Mouse (Mus musculus): ENCODE results near the gene Tram2. TPM values are rescaled to one million over a fixed set of nuclear protein-coding genes. Genes with fewer than 3 reads are reported as not detected.
A peak's percentile ranks its signal among the peaks of the same experiment; 100 is the strongest.

Tram2 gene
- polyA plus RNA-seq, 1 experiment from 2014 or later: 6.5 TPM

DNA sequence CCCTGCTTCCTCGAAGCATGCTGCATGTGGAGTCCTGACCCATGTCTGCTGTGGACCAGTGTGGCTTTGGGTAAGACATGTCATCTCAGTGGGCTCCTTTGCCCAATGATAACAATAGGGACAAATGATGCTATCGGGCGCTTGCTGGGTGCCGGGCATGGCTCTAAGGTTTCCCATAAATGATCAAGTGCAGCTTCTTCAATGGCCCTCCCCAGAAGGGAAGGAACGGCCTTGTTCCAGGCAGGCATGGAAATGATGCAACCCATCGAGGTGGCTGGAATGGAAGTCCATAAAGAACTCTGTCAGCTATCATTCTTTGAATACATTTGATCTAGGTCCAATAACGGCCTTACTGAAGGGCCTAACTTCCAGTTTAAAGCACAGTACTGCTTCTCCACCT lies 36.6 kb downstream of the Tram2 start:
- H3K27me3 ChIP-seq (ENCODE audit: insufficient read depth, low read length): no peaks in the 10 kb centered on the region
- ATAC-seq: no peak
- no peak for TF ChIP-seq EP300 (IDR thresholded peaks at IDR 0.05; ENCODE audit: low read depth)
- no peak for TF ChIP-seq CTCF (IDR thresholded peaks at IDR 0.05; ENCODE audit: low read depth)
- H3K4me3 ChIP-seq (ENCODE audit: low read depth, low read length): no peak overlapping the region
- H3K4me2 ChIP-seq (ENCODE audit: low read depth, low read length): no peak overlapping the region
- H3K9ac ChIP-seq (replicated peaks): no peak overlapping the region
- no peaks in the 10 kb centered on the region for H3K9me3 ChIP-seq (ENCODE audit: low read length)
- no peak for DNase-seq
- H3K27ac ChIP-seq (ENCODE audit: low read depth): no peak overlapping the region
- WGBS (ENCODE audit: insufficient replicate concordance): 79% methylated on average over 7 of the region's 7 CpGs
- H3K4me1 ChIP-seq (ENCODE audit: insufficient read depth): peaks cover 8% of the 10 kb centered on the region
- no peaks in the 10 kb centered on the region for H3K36me3 ChIP-seq (replicated peaks; ENCODE audit: insufficient read depth, low read length)

DNA sequence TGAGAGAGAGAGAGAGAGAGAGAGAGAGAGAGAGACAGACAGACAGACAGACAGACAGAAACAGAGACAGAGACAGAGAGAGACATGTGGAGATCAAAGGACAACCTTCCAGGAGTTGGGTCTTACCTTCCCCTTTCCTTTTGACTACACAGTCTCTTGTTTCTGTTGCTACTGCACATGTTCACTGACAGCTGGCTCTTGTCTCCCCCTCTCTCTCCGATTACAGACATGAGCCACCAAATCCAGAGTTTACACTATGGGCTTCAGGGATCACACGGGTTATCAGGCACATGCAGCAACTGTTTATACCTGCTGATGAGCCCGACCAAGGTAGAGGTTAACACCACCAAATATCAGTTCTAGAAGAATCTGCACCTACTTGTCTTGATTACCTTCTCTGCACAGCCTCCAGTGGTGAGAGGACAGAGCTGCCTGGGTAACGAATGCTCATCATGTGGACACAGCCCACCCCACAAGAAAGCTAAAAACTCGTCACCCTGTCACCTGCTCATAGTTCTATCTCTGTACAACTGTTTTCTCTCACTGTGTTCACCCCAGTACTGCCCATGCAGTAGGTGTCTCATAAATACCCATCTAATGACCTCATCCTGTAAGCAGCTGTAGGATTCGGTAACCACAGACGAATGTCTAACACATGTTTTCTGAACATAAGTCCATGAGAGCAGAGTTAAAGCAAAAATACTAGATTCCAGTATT lies 38.3 kb downstream of the Tram2 start:
- TF ChIP-seq EP300 (IDR thresholded peaks at IDR 0.05; ENCODE audit: low read depth) (no peak), CTCF (IDR thresholded peaks at IDR 0.05; ENCODE audit: low read depth) (no peak)
- Histone ChIP-seq H3K4me1 (ENCODE audit: insufficient read depth) (peaks cover 8% of the 10 kb centered on the region), H3K27ac (ENCODE audit: low read depth) (peak overlapping the region; percentile 69; the same call in 1 of the 2 replicates), H3K4me3 (ENCODE audit: low read depth, low read length) (no peak overlapping the region), H3K9me3 (ENCODE audit: low read length) (no peaks in the 10 kb centered on the region), H3K27me3 (ENCODE audit: insufficient read depth, low read length) (no peaks in the 10 kb centered on the region), H3K36me3 (replicated peaks; ENCODE audit: insufficient read depth, low read length) (no peaks in the 10 kb centered on the region; the same call in 1 of the 2 replicates), H3K4me2 (ENCODE audit: low read depth, low read length) (no peak overlapping the region), H3K9ac (replicated peaks) (no peak overlapping the region)
- DNase-seq (no peak), ATAC-seq (peak; percentile 31; the same call in 1 of the 2 replicates)
- whole genome bisulfite sequencing (ENCODE audit: insufficient replicate concordance): 67% methylated on average over 7 of the region's 7 CpGs

DNA sequence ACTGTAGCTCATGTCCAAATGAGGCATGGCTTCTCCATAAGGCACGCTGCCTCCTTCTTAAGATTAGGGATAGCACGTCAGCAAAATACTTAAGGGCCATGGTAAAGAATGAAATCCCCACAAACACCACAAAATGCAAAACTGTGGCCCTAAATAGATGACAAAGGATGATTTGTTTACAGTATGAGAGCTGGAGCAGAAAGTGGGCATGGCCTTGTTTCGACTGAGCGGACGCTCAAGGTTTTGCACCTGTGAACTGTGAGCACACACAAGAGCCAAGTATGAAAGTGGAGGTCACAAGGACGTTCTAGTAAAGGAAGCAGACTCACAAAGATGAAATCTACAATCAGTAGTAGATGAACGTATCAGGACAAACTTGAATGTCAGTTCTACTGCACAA lies 38.9 kb downstream of the Tram2 start:
- H3K27me3 ChIP-seq (ENCODE audit: insufficient read depth, low read length): no peaks in the 10 kb centered on the region
- 73% methylated on average over 7 of the region's 7 CpGs for WGBS (ENCODE audit: insufficient replicate concordance)
- no peak for DNase-seq
- peaks cover 7% of the 10 kb centered on the region for H3K4me1 ChIP-seq (ENCODE audit: insufficient read depth)
- TF ChIP-seq EP300 (IDR thresholded peaks at IDR 0.05; ENCODE audit: low read depth) (no peak), CTCF (IDR thresholded peaks at IDR 0.05; ENCODE audit: low read depth) (no peak)
- H3K36me3 ChIP-seq (replicated peaks; ENCODE audit: insufficient read depth, low read length): no peaks in the 10 kb centered on the region; the same call in 1 of the 2 replicates
- H3K4me2 ChIP-seq (ENCODE audit: low read depth, low read length): no peak overlapping the region
- H3K27ac ChIP-seq (ENCODE audit: low read depth): peak overlapping the region; percentile 69; the same call in 1 of the 2 replicates
- ATAC-seq: 0 out of 2 replicates have a peak, but pooled peaks have one; percentile 26
- H3K4me3 ChIP-seq (ENCODE audit: low read depth, low read length): no peak overlapping the region
- H3K9me3 ChIP-seq (ENCODE audit: low read length): no peaks in the 10 kb centered on the region
- H3K9ac ChIP-seq (replicated peaks): no peak overlapping the region

DNA sequence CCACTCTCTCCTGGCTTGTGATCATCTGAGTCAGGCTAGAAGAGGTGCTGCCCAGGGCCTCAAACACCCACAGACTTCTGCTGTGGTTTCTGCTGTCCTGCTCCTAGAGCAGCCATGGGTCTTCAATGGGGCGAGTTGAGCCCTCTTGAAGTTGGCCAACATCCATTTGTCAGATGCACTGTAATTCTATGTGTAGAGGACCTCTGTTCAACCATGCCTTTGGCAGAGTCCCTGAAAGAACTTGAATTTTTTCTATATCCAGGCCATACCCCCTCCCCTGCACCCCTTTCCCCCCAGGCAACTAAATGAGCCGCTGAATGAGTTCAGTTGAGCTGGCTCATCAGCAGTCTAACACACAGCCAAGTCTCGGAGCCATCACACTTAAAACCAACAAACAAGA lies 39.5 kb downstream of the Tram2 start:
- Histone ChIP-seq H3K36me3 (replicated peaks; ENCODE audit: insufficient read depth, low read length) (no peaks in the 10 kb centered on the region; the same call in 1 of the 2 replicates), H3K4me3 (ENCODE audit: low read depth, low read length) (no peak overlapping the region), H3K9ac (replicated peaks) (no peak overlapping the region), H3K27me3 (ENCODE audit: insufficient read depth, low read length) (no peaks in the 10 kb centered on the region), H3K4me1 (ENCODE audit: insufficient read depth) (peaks cover under 1% of the 10 kb centered on the region), H3K27ac (ENCODE audit: low read depth) (peak overlapping the region; percentile 12; the same call in 1 of the 2 replicates), H3K4me2 (ENCODE audit: low read depth, low read length) (no peak overlapping the region), H3K9me3 (ENCODE audit: low read length) (no peaks in the 10 kb centered on the region)
- 75% methylated on average over 3 of the region's 3 CpGs for WGBS (ENCODE audit: insufficient replicate concordance)
- TF ChIP-seq EP300 (IDR thresholded peaks at IDR 0.05; ENCODE audit: low read depth): no peak
- no peak for TF ChIP-seq CTCF (IDR thresholded peaks at IDR 0.05; ENCODE audit: low read depth)
- ATAC-seq (no peak), DNase-seq (no peak)

DNA sequence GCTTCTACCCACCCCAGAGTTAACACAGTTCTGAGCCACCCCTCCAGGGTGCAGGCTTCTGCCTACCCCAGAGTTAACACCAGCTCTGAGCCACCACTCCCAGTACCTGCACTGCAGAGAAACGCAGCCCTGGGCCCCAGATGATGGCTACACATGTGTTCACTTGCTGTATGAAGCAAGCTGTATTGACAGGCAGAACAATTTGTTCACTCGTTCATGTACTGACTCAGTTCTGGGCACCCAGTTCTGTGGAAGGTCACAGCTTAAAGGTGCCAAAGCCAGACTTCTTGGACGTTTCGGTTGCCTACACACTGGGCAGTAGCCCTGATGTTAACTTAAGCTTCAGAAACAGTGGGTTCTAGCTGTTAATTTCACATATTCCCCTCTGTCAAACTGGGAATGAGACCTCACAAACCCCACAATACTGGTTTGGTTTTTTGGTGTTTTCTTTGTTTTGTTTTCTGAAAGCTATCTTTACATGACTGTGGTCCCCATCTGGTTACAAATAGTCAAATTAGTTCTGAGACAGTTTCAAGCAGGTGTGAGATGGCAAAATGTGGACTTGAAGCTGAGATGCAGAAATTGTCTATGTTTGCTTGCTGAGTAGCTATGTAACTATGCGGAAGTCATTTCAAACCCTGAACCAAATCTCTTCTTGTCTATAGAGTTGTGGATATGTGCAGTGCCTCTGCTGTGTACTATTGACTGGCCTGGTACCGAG lies 41.0 kb downstream of the Tram2 start:
- ATAC-seq (peak; percentile 77), DNase-seq (no peak)
- Histone ChIP-seq H3K27ac (ENCODE audit: low read depth) (0 out of 2 replicates have a peak overlapping the region, but pooled peaks have one; percentile 30), H3K4me3 (ENCODE audit: low read depth, low read length) (no peak overlapping the region), H3K4me2 (ENCODE audit: low read depth, low read length) (no peak overlapping the region), H3K4me1 (ENCODE audit: insufficient read depth) (no peaks in the 10 kb centered on the region; the same call in 1 of the 2 replicates), H3K27me3 (ENCODE audit: insufficient read depth, low read length) (no peaks in the 10 kb centered on the region), H3K9ac (replicated peaks) (no peak overlapping the region), H3K36me3 (replicated peaks; ENCODE audit: insufficient read depth, low read length) (no peaks in the 10 kb centered on the region; the same call in 1 of the 2 replicates), H3K9me3 (ENCODE audit: low read length) (no peaks in the 10 kb centered on the region)
- WGBS (ENCODE audit: insufficient replicate concordance): 71% methylated on average over 6 of the region's 6 CpGs
- no peak for TF ChIP-seq EP300 (IDR thresholded peaks at IDR 0.05; ENCODE audit: low read depth)
- TF ChIP-seq CTCF (IDR thresholded peaks at IDR 0.05; ENCODE audit: low read depth): no peak

DNA sequence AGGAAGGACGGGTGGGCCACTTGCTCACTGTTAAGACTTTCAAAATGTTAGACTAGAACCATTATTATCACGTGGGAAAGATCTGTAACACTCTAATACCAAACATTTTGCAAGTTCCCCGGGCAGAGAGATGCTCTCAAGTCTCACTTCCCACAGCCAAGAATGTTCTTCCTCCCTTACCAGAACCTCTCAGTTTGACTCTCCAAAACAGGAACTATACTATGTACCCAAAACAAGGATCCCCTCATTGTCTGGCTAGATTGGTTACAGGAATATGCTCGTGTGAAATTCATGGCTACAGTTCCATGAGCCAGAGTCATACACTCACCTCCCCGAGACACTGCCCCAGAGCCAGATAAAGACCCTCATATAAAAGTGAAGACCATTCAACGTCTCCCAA lies 43.2 kb downstream of the Tram2 start:
- no peak overlapping the region for H3K27ac ChIP-seq (ENCODE audit: low read depth)
- no peak for DNase-seq
- no peaks in the 10 kb centered on the region; the same call in 1 of the 2 replicates for H3K4me1 ChIP-seq (ENCODE audit: insufficient read depth)
- no peaks in the 10 kb centered on the region for H3K9me3 ChIP-seq (ENCODE audit: low read length)
- 55% methylated on average over 6 of the region's 6 CpGs for WGBS (ENCODE audit: insufficient replicate concordance)
- no peak overlapping the region for H3K4me2 ChIP-seq (ENCODE audit: low read depth, low read length)
- H3K4me3 ChIP-seq (ENCODE audit: low read depth, low read length): no peak overlapping the region
- no peak for ATAC-seq
- H3K9ac ChIP-seq (replicated peaks): no peak overlapping the region
- no peaks in the 10 kb centered on the region; the same call in none of the 2 replicates for H3K36me3 ChIP-seq (replicated peaks; ENCODE audit: insufficient read depth, low read length)
- H3K27me3 ChIP-seq (ENCODE audit: insufficient read depth, low read length): no peaks in the 10 kb centered on the region
- TF ChIP-seq EP300 (IDR thresholded peaks at IDR 0.05; ENCODE audit: low read depth) (no peak), CTCF (IDR thresholded peaks at IDR 0.05; ENCODE audit: low read depth) (no peak)
